Mouse (Mus musculus): ENCODE measurements around the gene Ccdc85b. TPM values are rescaled to one million over a fixed set of nuclear protein-coding genes. Genes with fewer than 3 reads are reported as not detected.
A peak's percentile ranks its signal among the peaks of the same experiment; 100 is the strongest.

Ccdc85b gene
- polyA plus RNA-seq, 1 experiment from 2014 or later: 15.0 TPM

- Histone ChIP-seq H3K36me3 (peaks cover 35% of the 10 kb centered on the region), H3K9ac (replicated peaks) (peak overlapping the region; percentile 48), H3K27ac (replicated peaks) (peak overlapping the region; percentile 99), H3K4me3 (replicated peaks) (peak overlapping the region; percentile 63), H3K4me2 (peak overlapping the region; percentile 85), H3K4me1 (peaks cover 55% of the 10 kb centered on the region), H3K9me3 (replicated peaks) (no peaks in the 10 kb centered on the region), H3K27me3 (replicated peaks) (no peaks in the 10 kb centered on the region)
- WGBS: under 1% methylated on average over 26 of the region's 26 CpGs
- ATAC-seq (ENCODE audit: low FRiP score): peak; percentile 72
These were observed 31.3 kb upstream of the Ccdc85b start for GRCm38 (mm10) chr19:5488878-5489571.

- ATAC-seq (ENCODE audit: low FRiP score): peak; percentile 58
- WGBS: under 1% methylated on average over 39 of the region's 39 CpGs
- Histone ChIP-seq H3K27me3 (replicated peaks) (no peaks in the 10 kb centered on the region), H3K36me3 (peaks cover 35% of the 10 kb centered on the region), H3K4me3 (replicated peaks) (peak within 1 kb of the TSS; percentile 63), H3K9ac (replicated peaks) (peak within 1 kb of the TSS; percentile 64), H3K4me2 (peak within 1 kb of the TSS; percentile 85), H3K4me1 (peaks cover 49% of the 10 kb centered on the region), H3K9me3 (replicated peaks) (no peaks in the 10 kb centered on the region), H3K27ac (replicated peaks) (peak within 1 kb of the TSS; percentile 99)
These were observed 30.3 kb upstream of the Ccdc85b start, which contains the start of gene Mus81 for GRCm38 (mm10) chr19:5487768-5488550. Gene Mus81 (minus strand): TSS chr19:5488402.

GRCm38 (mm10) chr19:5486771-5487170, 29.1 kb upstream of the Ccdc85b start:
- Histone ChIP-seq H3K4me3 (replicated peaks) (peak overlapping the region; percentile 63), H3K9ac (replicated peaks) (no peak overlapping the region), H3K4me2 (peak overlapping the region; percentile 85)

GRCm38 (mm10) chr19:5486286-5486685, 28.6 kb upstream of the Ccdc85b start:
- Histone ChIP-seq H3K9me3 (replicated peaks) (no peaks in the 10 kb centered on the region), H3K4me1 (peaks cover 35% of the 10 kb centered on the region), H3K36me3 (peaks cover 42% of the 10 kb centered on the region), H3K4me2 (0 out of 2 replicates have a peak overlapping the region, but pooled peaks have one; percentile 85), H3K4me3 (replicated peaks) (no peak overlapping the region), H3K27ac (replicated peaks) (no peak overlapping the region), H3K9ac (replicated peaks) (no peak overlapping the region), H3K27me3 (replicated peaks) (no peaks in the 10 kb centered on the region)
- 88% methylated on average over 8 of the region's 8 CpGs for WGBS
- no peak for ATAC-seq (ENCODE audit: low FRiP score)

More at GRCm38 (mm10) chr19:5486771-5487170, 29.1 kb upstream of the Ccdc85b start:
- Histone ChIP-seq H3K36me3 (peaks cover 37% of the 10 kb centered on the region), H3K27ac (replicated peaks) (peak overlapping the region; percentile 99; the same call in 1 of the 2 replicates), H3K4me1 (peaks cover 37% of the 10 kb centered on the region), H3K27me3 (replicated peaks) (no peaks in the 10 kb centered on the region), H3K9me3 (replicated peaks) (no peaks in the 10 kb centered on the region)
- WGBS: 88% methylated on average over 4 of the region's 4 CpGs
- no peak for ATAC-seq (ENCODE audit: low FRiP score)

- Histone ChIP-seq H3K36me3 (peaks cover 44% of the 10 kb centered on the region), H3K9ac (replicated peaks) (no peak overlapping the region), H3K27ac (replicated peaks) (no peak overlapping the region), H3K9me3 (replicated peaks) (no peaks in the 10 kb centered on the region), H3K4me3 (replicated peaks) (no peak overlapping the region), H3K4me2 (no peak overlapping the region), H3K4me1 (peaks cover 35% of the 10 kb centered on the region), H3K27me3 (replicated peaks) (no peaks in the 10 kb centered on the region)
- no peak for ATAC-seq (ENCODE audit: low FRiP score)
- WGBS: 94% methylated on average over 7 of the region's 7 CpGs
These were observed 28.1 kb upstream of the Ccdc85b start for GRCm38 (mm10) chr19:5485821-5486220.

GRCm38 (mm10) chr19:5485371-5485770, 27.7 kb upstream of the Ccdc85b start:
- H3K36me3 ChIP-seq: peaks cover 44% of the 10 kb centered on the region
- no peaks in the 10 kb centered on the region for H3K27me3 ChIP-seq (replicated peaks)
- no peak overlapping the region for H3K9ac ChIP-seq (replicated peaks)
- H3K9me3 ChIP-seq (replicated peaks): no peaks in the 10 kb centered on the region
- WGBS: 95% methylated on average over 8 of the region's 8 CpGs
- no peak overlapping the region for H3K4me3 ChIP-seq (replicated peaks)
- no peak for ATAC-seq (ENCODE audit: low FRiP score)
- peaks cover 35% of the 10 kb centered on the region for H3K4me1 ChIP-seq
- no peak overlapping the region for H3K4me2 ChIP-seq
- no peak overlapping the region for H3K27ac ChIP-seq (replicated peaks)

GRCm38 (mm10) chr19:5484496-5484895, 26.8 kb upstream of the Ccdc85b start:
- no peak overlapping the region for H3K4me2 ChIP-seq
- peaks cover 29% of the 10 kb centered on the region for H3K4me1 ChIP-seq
- no peak overlapping the region for H3K9ac ChIP-seq (replicated peaks)
- peaks cover 52% of the 10 kb centered on the region for H3K36me3 ChIP-seq
- no peak overlapping the region for H3K27ac ChIP-seq (replicated peaks)
- 89% methylated on average over 5 of the region's 5 CpGs for WGBS
- ATAC-seq (ENCODE audit: low FRiP score): no peak
- H3K4me3 ChIP-seq (replicated peaks): no peak overlapping the region
- no peaks in the 10 kb centered on the region for H3K27me3 ChIP-seq (replicated peaks)
- H3K9me3 ChIP-seq (replicated peaks): no peaks in the 10 kb centered on the region

- Histone ChIP-seq H3K4me1 (peaks cover 21% of the 10 kb centered on the region), H3K4me3 (replicated peaks) (no peak overlapping the region), H3K9me3 (replicated peaks) (no peaks in the 10 kb centered on the region), H3K27ac (replicated peaks) (no peak overlapping the region), H3K4me2 (no peak overlapping the region), H3K27me3 (replicated peaks) (no peaks in the 10 kb centered on the region), H3K9ac (replicated peaks) (no peak overlapping the region), H3K36me3 (peaks cover 58% of the 10 kb centered on the region)
- no peak for ATAC-seq (ENCODE audit: low FRiP score)
- 95% methylated on average over 19 of the region's 19 CpGs for WGBS
These were observed 26.0 kb upstream of the Ccdc85b start for GRCm38 (mm10) chr19:5483386-5484359.

- peaks cover 58% of the 10 kb centered on the region for H3K36me3 ChIP-seq
- no peaks in the 10 kb centered on the region for H3K27me3 ChIP-seq (replicated peaks)
- 89% methylated on average over 10 of the region's 10 CpGs for WGBS
- no peak overlapping the region for H3K27ac ChIP-seq (replicated peaks)
- no peaks in the 10 kb centered on the region for H3K9me3 ChIP-seq (replicated peaks)
- peaks cover 12% of the 10 kb centered on the region for H3K4me1 ChIP-seq
- H3K4me2 ChIP-seq: no peak overlapping the region
- H3K4me3 ChIP-seq (replicated peaks): no peak overlapping the region
- ATAC-seq (ENCODE audit: low FRiP score): no peak
- no peak overlapping the region for H3K9ac ChIP-seq (replicated peaks)
These were observed 23.7 kb upstream of the Ccdc85b start for GRCm38 (mm10) chr19:5481398-5481797.

- Histone ChIP-seq H3K4me2 (no peak overlapping the region), H3K9me3 (replicated peaks) (no peaks in the 10 kb centered on the region), H3K36me3 (peaks cover 52% of the 10 kb centered on the region), H3K27me3 (replicated peaks) (no peaks in the 10 kb centered on the region), H3K27ac (replicated peaks) (no peak overlapping the region), H3K4me3 (replicated peaks) (no peak overlapping the region), H3K4me1 (peaks cover 19% of the 10 kb centered on the region), H3K9ac (replicated peaks) (no peak overlapping the region)
- ATAC-seq (ENCODE audit: low FRiP score): no peak
- 93% methylated on average over 10 of the region's 10 CpGs for WGBS
These were observed 22.3 kb upstream of the Ccdc85b start for GRCm38 (mm10) chr19:5480016-5480415.

GRCm38 (mm10) chr19:5477668-5478300, 20.1 kb upstream of the Ccdc85b start:
- Histone ChIP-seq H3K4me2 (no peak overlapping the region), H3K9me3 (replicated peaks) (no peaks in the 10 kb centered on the region), H3K4me3 (replicated peaks) (no peak overlapping the region), H3K4me1 (peaks cover 34% of the 10 kb centered on the region), H3K36me3 (peaks cover 30% of the 10 kb centered on the region), H3K27ac (replicated peaks) (no peak overlapping the region), H3K27me3 (replicated peaks) (no peaks in the 10 kb centered on the region), H3K9ac (replicated peaks) (no peak overlapping the region)
- 88% methylated on average over 18 of the region's 18 CpGs for WGBS
- no peak for ATAC-seq (ENCODE audit: low FRiP score)
